Mouse (Mus musculus) liver, embryonic 11.5 days (tissue): ENCODE measurements around the gene Svs6. TPM values are rescaled to one million over a fixed set of nuclear protein-coding genes. Genes with fewer than 3 reads are reported as not detected.

Experiments
- microRNA-seq: library from miRNA; unstranded; fragments of <30 nt; microRNA quantifications from one replicate; pipeline ENCODE4, GENCODE M21; 2017; ENCODE audit warnings: borderline number of aligned reads
- polyA plus RNA-seq: library from polyadenylated mRNA; unstranded; fragments of >200 nt; fragmentation: Nextera tagmentation; extraction: Ambion mirVana; gene quantifications from 2 replicates; pipeline ENCODE4 v1.2.1, GENCODE M21; 2014

The Svs6 gene
- polyA plus RNA-seq, 1 experiment from 2014 or later = not detected

Small RNA genes lying within 50 kb of the gene (microRNA-seq; reads per million reads assigned to microRNA genes)
- gene Mir7678 = not detected

Other genes with a start within 250 kb of the Svs6 start
- 30.2 and 32.1 TPM in 2 replicates for gene Stk4, start 246.4 kb upstream of the Svs6 start, polyA plus RNA-seq
- gene Tomm34, start 245.6 kb upstream of the Svs6 start, polyA plus RNA-seq = 57.1 and 58.0 TPM in 2 replicates
- 0.06 TPM in 1 of 2 replicates, not detected in the other for gene Kcns1, start 145.6 kb upstream of the Svs6 start, polyA plus RNA-seq
- gene Wfdc5, start 134.0 kb upstream of the Svs6 start, polyA plus RNA-seq = not detected in 2 replicates
- gene Wfdc12, start 126.1 kb upstream of the Svs6 start, polyA plus RNA-seq = not detected in 2 replicates
- gene Wfdc15a, start 116.6 kb upstream of the Svs6 start, polyA plus RNA-seq = not detected in 2 replicates
- gene Wfdc15b, start 95.1 kb upstream of the Svs6 start, polyA plus RNA-seq = not detected in 2 replicates
- not detected in 2 replicates for gene Svs2, start 78.3 kb upstream of the Svs6 start, polyA plus RNA-seq
- not detected in 2 replicates for gene Svs3b, start 60.1 kb upstream of the Svs6 start, polyA plus RNA-seq
- gene Svs4, start 38.3 kb upstream of the Svs6 start, polyA plus RNA-seq = not detected in 2 replicates
- gene Svs3a, start 27.5 kb upstream of the Svs6 start, polyA plus RNA-seq = not detected in 2 replicates
- gene Svs5, start 16.0 kb downstream of the Svs6 start, polyA plus RNA-seq = not detected in 2 replicates
- 9.4 and 11.6 TPM in 2 replicates for gene Slpi, start 72.3 kb downstream of the Svs6 start, polyA plus RNA-seq
- gene Rbpjl, start 86.4 kb downstream of the Svs6 start, polyA plus RNA-seq = 0.04 and 0.12 TPM in 2 replicates
- 0.14 and 0.32 TPM in 2 replicates for gene Matn4, start 88.4 kb downstream of the Svs6 start, polyA plus RNA-seq
- 38.9 and 39.2 TPM in 2 replicates for gene Sdc4, start 127.1 kb downstream of the Svs6 start, polyA plus RNA-seq
- gene Sys1, start 140.2 kb downstream of the Svs6 start, polyA plus RNA-seq = 49.1 and 52.8 TPM in 2 replicates
- gene Gm20458, start 144.2 kb downstream of the Svs6 start, polyA plus RNA-seq = 4.4 and 7.4 TPM in 2 replicates
- not detected in 2 replicates for gene Trp53tg5, start 157.0 kb downstream of the Svs6 start, polyA plus RNA-seq
- 2.1 TPM in 2 replicates for gene Dbndd2, start 169.4 kb downstream of the Svs6 start, polyA plus RNA-seq
- 52.1 and 58.7 TPM in 2 replicates for gene Pigt, start 180.8 kb downstream of the Svs6 start, polyA plus RNA-seq
- gene Wfdc2, start 245.7 kb downstream of the Svs6 start, polyA plus RNA-seq = 8.2 and 9.1 TPM in 2 replicates